Mouse (Mus musculus) frontal cortex, adult 2 months (tissue): ENCODE data around the gene Pcnx. TPM values are rescaled to one million over a fixed set of nuclear protein-coding genes. Genes with fewer than 3 reads are reported as not detected.
"Not testable (repeated sequence)": the region's sequence is repeated elsewhere in the genome, so short reads cannot be mapped to it uniquely, and the experiment has no call there.

ENCODE experiments used
- DNase-seq, 2 experiments: peaks; one replicate each; pipeline ENCODE4 v3.0.0; 2022; ENCODE audit warnings: low spot score in 1 of 2; ENCODE audit errors: extremely low spot score in 1 of 2
- polyA plus RNA-seq: library from polyadenylated mRNA; depleted of rRNA; stranded (reverse); fragments of >200 nt; gene quantifications from 2 replicates; pipeline ENCODE4 v1.2.3, GENCODE M21; 2012

The Pcnx gene
- polyA plus RNA-seq, 1 experiment, result 36.9 TPM

DNA sequence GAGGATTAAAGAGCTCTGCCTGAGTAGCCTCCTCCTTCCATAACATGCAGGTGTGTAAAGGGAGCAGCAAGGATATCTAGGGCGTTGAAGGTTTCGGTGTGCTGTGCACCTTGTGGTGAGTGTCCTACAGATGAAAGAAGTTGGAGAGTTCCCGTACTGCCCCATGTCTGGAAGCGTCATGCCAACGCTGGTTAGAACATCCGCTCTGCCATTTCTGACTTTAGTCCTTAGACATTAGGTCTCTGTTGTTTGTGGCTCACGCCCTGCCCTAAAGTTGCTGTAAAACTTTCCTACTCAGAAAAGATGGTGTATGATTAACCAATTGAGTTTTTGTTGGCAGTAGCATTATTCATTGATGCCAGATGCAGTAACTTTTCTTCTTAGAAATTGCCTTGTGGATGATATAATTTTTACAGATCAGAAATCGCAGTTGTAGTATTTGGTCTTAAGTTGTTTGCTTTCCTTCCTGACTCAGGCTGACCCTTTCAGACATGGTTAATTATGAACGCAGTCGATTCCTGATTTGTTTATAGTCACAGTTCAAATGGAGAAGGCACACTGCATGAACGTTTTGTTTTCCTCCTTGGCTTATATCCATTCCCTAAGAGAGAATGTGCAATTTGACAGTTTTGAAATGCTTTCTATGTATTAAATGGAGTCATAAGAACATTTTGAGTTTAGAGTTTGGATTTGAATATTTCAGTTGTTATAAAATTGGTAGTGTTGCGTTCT is 83.7 kb downstream of the Pcnx start:
- no peak for DNase-seq

DNA sequence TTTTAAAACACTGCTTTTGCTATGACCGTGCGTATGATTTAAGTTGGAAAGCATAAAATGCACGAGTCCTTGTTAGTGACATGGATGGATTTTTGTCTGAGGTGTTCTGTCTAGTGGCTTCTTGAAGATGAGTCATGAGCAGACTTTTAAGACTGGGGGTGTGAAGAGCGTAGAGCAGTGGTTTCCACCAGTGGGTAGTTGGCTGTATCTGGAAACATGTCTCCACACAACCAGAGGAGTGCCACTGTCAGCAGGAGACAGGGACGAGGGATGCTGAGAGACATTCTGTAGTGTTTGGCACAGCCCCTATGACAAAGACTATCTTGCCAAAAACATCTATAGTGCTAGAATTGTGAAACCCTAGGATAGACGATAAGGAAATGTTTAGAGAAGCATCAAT is 89.2 kb downstream of the Pcnx start:
- peak in 1 of 2 experiments; percentile 28 for DNase-seq

DNA sequence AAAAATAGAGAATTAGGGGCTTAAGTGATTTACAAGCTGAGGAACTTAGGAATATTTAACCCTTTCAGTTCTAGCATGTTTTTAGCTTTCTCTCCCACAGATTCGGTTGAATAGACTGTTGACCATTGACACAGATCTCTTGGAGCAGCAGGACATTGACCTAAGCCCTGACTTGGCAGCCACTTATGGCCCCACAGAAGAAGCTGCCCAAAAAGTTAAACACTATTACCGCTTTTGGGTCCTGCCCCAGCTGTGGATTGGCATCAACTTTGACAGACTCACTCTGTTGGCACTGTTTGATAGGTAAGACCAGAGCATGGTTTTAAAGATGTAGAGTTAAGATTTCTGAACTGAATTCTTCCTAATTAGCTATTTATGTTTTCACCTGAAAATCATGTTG is 90.2 kb downstream of the Pcnx start:
- DNase-seq, result no peak

- no peak for DNase-seq
These were observed 98.5 kb downstream of the Pcnx start for GRCm38 (mm10) chr12:81958351-81958750.

- DNase-seq, result no peak
These were observed 105.6 kb downstream of the Pcnx start for GRCm38 (mm10) chr12:81965416-81965815.

GRCm38 (mm10) chr12:81971042-81971883 is 111.4 kb downstream of the Pcnx start:
- peak in 1 of 2 experiments; percentile 54 for DNase-seq

DNA sequence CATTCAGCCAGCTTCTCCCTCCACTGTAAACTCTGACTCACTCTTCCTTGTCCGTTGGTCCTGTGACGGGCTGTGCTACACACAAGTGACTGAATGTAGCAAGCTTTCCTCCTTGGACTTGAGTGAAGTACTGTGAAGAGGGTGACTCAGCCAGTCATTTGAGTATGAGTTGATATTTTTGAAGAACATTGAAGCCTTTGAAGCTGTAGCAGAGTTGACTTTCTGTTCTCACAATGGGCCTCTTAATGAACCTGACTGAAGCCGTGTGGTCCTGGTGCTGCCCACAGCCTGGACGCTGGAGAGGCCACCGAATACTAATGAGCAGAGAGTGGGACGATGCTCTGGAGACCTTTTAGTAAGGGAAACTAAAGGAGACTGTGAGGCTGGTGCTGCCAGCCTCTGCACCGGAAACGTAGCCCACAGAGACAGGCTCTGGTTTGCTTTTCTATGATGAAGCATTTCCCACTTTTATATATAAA is 112.1 kb downstream of the Pcnx start:
- DNase-seq, result peak; percentile 25 to 55

DNA sequence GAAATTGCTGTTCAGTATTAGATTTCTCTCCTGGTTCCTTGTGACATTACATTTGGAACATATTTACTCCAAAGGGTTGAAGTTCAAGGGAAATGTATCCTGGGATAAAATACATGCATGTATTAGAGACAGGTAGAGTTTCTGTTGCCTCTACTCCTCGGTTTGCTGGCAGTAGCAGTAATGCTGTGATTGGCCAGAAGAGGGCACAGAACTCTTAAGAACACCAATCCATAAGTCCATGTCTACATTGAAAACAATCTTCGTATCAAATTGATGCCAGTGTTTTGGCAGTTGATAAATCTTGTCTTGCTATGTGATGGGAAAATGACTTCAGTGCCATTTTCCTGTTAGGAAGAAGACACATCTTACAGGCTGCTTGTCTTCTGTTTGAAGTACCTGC is 115.0 kb downstream of the Pcnx start:
- DNase-seq, result peak in 1 of 2 experiments; percentile 81

GRCm38 (mm10) chr12:81977346-81977745 is 117.5 kb downstream of the Pcnx start:
- no peak for DNase-seq

GRCm38 (mm10) chr12:81979312-81979711 is 119.5 kb downstream of the Pcnx start:
- DNase-seq, result no peak

GRCm38 (mm10) chr12:81992106-81992505 is 132.3 kb downstream of the Pcnx start:
- no peak for DNase-seq

DNA sequence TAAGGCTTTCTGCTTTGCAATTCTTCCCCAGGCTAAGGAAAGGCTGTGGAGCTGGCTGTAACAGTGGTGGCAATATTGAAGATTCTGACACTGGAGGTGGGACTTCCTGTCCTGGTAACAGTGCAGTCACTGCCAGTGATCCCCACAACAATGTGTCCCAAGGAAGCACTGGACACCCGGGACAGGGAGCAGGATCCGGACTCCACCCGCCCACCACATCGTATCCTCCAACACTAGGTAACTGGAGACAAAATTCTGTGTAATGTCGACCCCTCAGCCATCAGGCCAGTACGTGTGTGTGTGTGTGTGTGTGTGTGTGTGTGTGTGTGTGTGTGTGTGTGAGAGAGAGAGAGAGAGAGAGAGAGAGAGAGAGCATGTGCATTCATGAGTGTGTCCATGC is 133.2 kb downstream of the Pcnx start:
- no peak for DNase-seq

GRCm38 (mm10) chr12:81994911-81995667 is 135.3 kb downstream of the Pcnx start:
- DNase-seq, result no peak

GRCm38 (mm10) chr12:81996679-81997362 is 137.0 kb downstream of the Pcnx start:
- no peak for DNase-seq

DNA sequence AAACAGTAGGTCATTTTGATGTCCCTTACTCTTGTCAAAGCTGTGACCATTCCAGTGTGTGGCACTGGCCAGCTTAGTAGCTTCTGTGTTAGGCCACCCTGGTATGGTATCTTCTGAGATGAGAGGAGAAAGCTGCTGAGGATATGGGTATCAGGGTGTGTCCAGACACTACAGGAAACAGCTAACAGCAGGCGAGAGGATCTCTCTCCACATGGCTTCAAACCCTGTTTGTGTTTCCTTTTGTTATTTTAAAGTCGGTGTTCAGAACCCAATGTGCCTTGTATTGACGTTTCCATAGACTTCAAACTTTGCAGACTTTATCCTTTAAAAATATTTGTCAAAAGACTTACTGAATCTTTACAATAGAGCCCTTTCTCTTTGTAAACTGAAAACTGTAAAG is 137.7 kb downstream of the Pcnx start:
- DNase-seq, result no peak

DNA sequence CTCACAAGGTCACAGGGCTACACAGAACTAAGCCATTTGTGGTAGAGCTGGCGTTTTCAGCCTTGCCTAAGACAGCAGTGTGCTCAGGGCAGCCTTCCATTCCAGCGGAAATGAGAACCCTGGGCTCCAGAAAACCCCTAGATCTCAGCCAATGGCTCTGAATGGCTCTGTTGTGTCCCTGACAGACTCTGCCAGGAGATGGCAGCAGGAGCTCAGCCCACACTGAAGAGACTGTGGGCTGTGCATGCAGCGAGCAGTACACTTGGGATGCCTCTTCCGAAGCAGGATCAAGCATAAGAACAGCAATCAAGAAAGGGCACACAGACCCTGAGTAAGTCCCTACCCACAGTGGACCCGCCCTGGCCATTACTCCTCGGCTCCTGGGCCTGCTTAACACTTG is 142.9 kb downstream of the Pcnx start:
- DNase-seq, result not testable (repeated sequence)

- DNase-seq, result not testable (repeated sequence)
These were observed 166.2 kb downstream of the Pcnx start for GRCm38 (mm10) chr12:82025901-82026633.

- DNase-seq, result not testable (repeated sequence)
These were observed 173.7 kb downstream of the Pcnx start for GRCm38 (mm10) chr12:82033524-82033923.

GRCm38 (mm10) chr12:82033973-82034372 is 174.2 kb downstream of the Pcnx start:
- DNase-seq, result not testable (repeated sequence)

DNA sequence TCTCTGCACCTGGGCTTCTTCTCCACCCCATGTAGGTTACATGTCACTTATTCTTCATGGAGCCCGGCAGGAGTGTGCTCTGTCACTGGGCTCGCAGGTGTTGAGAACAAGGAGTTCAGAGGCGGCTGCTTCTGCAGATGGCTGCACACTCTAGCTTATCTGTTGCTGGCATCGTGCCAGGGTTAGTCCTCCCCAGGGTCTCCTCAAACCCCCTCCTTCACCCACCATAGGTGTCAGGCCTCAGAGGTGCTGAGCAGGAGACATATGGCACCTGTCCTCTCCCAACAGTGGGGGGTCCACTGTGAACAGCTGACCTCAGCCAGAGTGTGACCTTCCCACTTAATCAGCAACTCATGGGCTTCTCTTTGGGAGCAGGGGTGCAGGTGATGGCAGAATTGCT is 184.3 kb downstream of the Pcnx start:
- DNase-seq, result not testable (repeated sequence)
